Mouse (Mus musculus) liver, adult 2 months (tissue): ENCODE results near the gene Pts.

Source experiments
- CTCF ChIP-seq: fragments of 200-500 bp; IDR thresholded peaks from 2 replicates; pipeline ENCODE4 v1.5.1; 2011; ENCODE audit warnings: low read depth, low read length, control low read depth
- POLR2A ChIP-seq: fragments of 200-500 bp; IDR thresholded peaks from 2 replicates; pipeline ENCODE4 v1.6.1; 2011; ENCODE audit warnings: low read length, control low read depth; ENCODE audit not compliant: insufficient read depth; ENCODE audit errors: extremely low read depth

DNA sequence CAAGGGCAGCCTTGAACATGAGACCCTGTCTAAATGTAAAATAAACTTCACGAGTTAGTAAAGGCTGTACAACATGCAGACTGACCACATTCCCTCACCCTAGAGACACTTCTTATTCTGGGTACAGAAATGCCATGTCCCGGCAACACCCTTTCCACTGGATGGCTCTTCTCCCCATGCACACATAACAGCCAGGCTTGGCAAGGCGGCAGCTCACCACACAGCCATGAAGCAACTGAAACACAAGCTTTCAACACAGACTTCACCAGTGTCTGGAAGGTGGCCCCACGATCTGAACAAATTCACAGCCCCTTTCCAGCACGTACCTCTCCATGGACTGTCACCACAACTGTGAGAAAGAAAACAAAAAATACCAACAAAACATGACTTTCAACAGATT lies 3.6 kb downstream of the Pts start:
- no peak for TF ChIP-seq POLR2A
- no peak for TF ChIP-seq CTCF
